Mouse (Mus musculus): Measurements from ENCODE around the gene Akap1.

- TF ChIP-seq POLR2A (IDR thresholded peaks at IDR 0.05; ENCODE audit: extremely low read depth, insufficient read depth, low read length) = no peak
- no peak for TF ChIP-seq CTCF (IDR thresholded peaks at IDR 0.05; ENCODE audit: low read depth, low read length)
These were observed 13.6 kb upstream of the Akap1 start for GRCm38 (mm10) chr11:88878011-88878410.
